Mouse (Mus musculus) heart, embryonic 11.5 days (tissue): ENCODE results near the gene Ucn3. TPM values are rescaled to one million over a fixed set of nuclear protein-coding genes. Genes with fewer than 3 reads are reported as not detected.

ENCODE experiments used
- ATAC-seq: fragments of 200-750 bp; cut with Nextera tagmentation; replicated peaks from 2 replicates; pipeline ENCODE4 v1.8.0; 2017; ENCODE audit warnings: moderate library complexity; ENCODE audit not compliant: insufficient number of reproducible peaks, low FRiP score, low TSS enrichment
- H3K27ac ChIP-seq: fragments of 300-500 bp; sonication (generic); 2 replicates; pipeline ENCODE4 v1.5.1; 2014; ENCODE audit warnings: mild to moderate bottlenecking, low read depth, low read length
- H3K27me3 ChIP-seq: fragments of 300-500 bp; sonication (generic); 2 replicates; pipeline ENCODE4 v1.6.1; 2014; ENCODE audit warnings: mild to moderate bottlenecking, low read length, mixed read lengths; ENCODE audit not compliant: control insufficient read depth, insufficient read depth
- H3K36me3 ChIP-seq: fragments of 300-500 bp; sonication (generic); 2 replicates; pipeline ENCODE4 v1.6.1; 2014; ENCODE audit warnings: mild to moderate bottlenecking, low read length, moderate library complexity, mixed read lengths; ENCODE audit not compliant: control insufficient read depth, insufficient read depth
- H3K4me1 ChIP-seq: fragments of 300-500 bp; sonication (generic); 2 replicates; pipeline ENCODE4 v1.6.1; 2014; ENCODE audit warnings: low read length; ENCODE audit not compliant: control insufficient read depth, insufficient read depth
- H3K4me2 ChIP-seq: fragments of 300-500 bp; sonication (generic); 2 replicates; pipeline ENCODE4 v1.6.1; 2014; ENCODE audit warnings: mild to moderate bottlenecking, moderate library complexity
- H3K4me3 ChIP-seq: fragments of 300-500 bp; sonication (generic); 2 replicates; pipeline ENCODE4 v1.5.1; 2014; ENCODE audit warnings: low read depth, low read length
- H3K9ac ChIP-seq: fragments of 300-500 bp; sonication (generic); 2 replicates; pipeline ENCODE4 v1.6.1; 2014; ENCODE audit warnings: mild to moderate bottlenecking, low read depth, low read length, moderate library complexity
- H3K9me3 ChIP-seq: fragments of 300-500 bp; sonication (generic); replicated peaks from 2 replicates; pipeline ENCODE4 v1.6.1; 2016; ENCODE audit warnings: low read length; ENCODE audit not compliant: control insufficient read depth
- WGBS: fragments of 180-500 bp; shearing (Covaris S2); extraction: QIAGEN DNeasy Blood & Tissue Kit; methylation state at CpG from one replicate; pipeline ENCODE4 v1.1.7; 2014; ENCODE audit not compliant: insufficient replicate concordance; 5-methylcytosine and 5-hydroxymethylcytosine counted together
- polyA plus RNA-seq: library from polyadenylated mRNA; unstranded; fragments of >200 nt; fragmentation: Nextera tagmentation; extraction: Ambion mirVana; gene quantifications from 2 replicates; pipeline ENCODE4 v1.2.1, GENCODE M21; 2014

Ucn3 gene
- polyA plus RNA-seq, 1 experiment from 2014 or later: not detected

- Histone ChIP-seq H3K36me3 (0 out of 2 replicates have a peak, but pooled peaks cover 3% of the 10 kb centered on the region), H3K4me1 (no peaks in the 10 kb centered on the region; the same call in none of the 2 replicates), H3K9ac (no peak overlapping the region), H3K27ac (no peak overlapping the region), H3K27me3 (no peaks in the 10 kb centered on the region), H3K4me3 (no peak overlapping the region), H3K9me3 (no peaks in the 10 kb centered on the region), H3K4me2 (no peak overlapping the region)
- no peak for ATAC-seq
- 39% methylated on average over 5 of the region's 5 CpGs for WGBS
These were observed 48.2 kb downstream of the Ucn3 start for GRCm38 (mm10) chr13:3896913-3897312.

GRCm38 (mm10) chr13:3896032-3896431 lies 49.1 kb downstream of the Ucn3 start:
- ATAC-seq: no peak

GRCm38 (mm10) chr13:3895397-3895980 lies 49.7 kb downstream of the Ucn3 start:
- no peak overlapping the region for H3K4me3 ChIP-seq
- WGBS: 71% methylated on average over 8 of the region's 8 CpGs
- no peaks in the 10 kb centered on the region for H3K27me3 ChIP-seq
- 0 out of 2 replicates have a peak, but pooled peaks cover 3% of the 10 kb centered on the region for H3K36me3 ChIP-seq
- peak overlapping the region; percentile 22; the same call in 1 of the 2 replicates for H3K27ac ChIP-seq
- 0 out of 2 replicates have a peak overlapping the region, but pooled peaks have one; percentile 3 for H3K9ac ChIP-seq
- no peaks in the 10 kb centered on the region for H3K9me3 ChIP-seq
- H3K4me1 ChIP-seq: peaks cover 4% of the 10 kb centered on the region
- ATAC-seq: no peak
- no peak overlapping the region for H3K4me2 ChIP-seq

More at GRCm38 (mm10) chr13:3896032-3896431, 49.1 kb downstream of the Ucn3 start:
- Histone ChIP-seq H3K9me3 (no peaks in the 10 kb centered on the region), H3K9ac (no peak overlapping the region), H3K36me3 (0 out of 2 replicates have a peak, but pooled peaks cover 3% of the 10 kb centered on the region), H3K4me2 (no peak overlapping the region), H3K4me3 (no peak overlapping the region), H3K27me3 (no peaks in the 10 kb centered on the region), H3K4me1 (peaks cover 4% of the 10 kb centered on the region), H3K27ac (no peak overlapping the region)
- WGBS: 82% methylated on average over 6 of the region's 6 CpGs

- WGBS: 73% methylated on average over 8 of the region's 8 CpGs
- Histone ChIP-seq H3K9me3 (no peaks in the 10 kb centered on the region), H3K36me3 (0 out of 2 replicates have a peak, but pooled peaks cover 3% of the 10 kb centered on the region), H3K27me3 (no peaks in the 10 kb centered on the region), H3K9ac (no peak overlapping the region), H3K4me1 (peaks cover 4% of the 10 kb centered on the region), H3K27ac (no peak overlapping the region), H3K4me2 (no peak overlapping the region), H3K4me3 (no peak overlapping the region)
- no peak for ATAC-seq
These were observed 50.6 kb downstream of the Ucn3 start for GRCm38 (mm10) chr13:3894549-3894948.

GRCm38 (mm10) chr13:3893126-3893734 lies 51.9 kb downstream of the Ucn3 start:
- peak overlapping the region; percentile 72 for H3K4me2 ChIP-seq
- peak overlapping the region; percentile 71 for H3K4me3 ChIP-seq
- H3K27me3 ChIP-seq: no peaks in the 10 kb centered on the region
- ATAC-seq: peak; percentile 99
- peaks cover 4% of the 10 kb centered on the region for H3K4me1 ChIP-seq
- H3K27ac ChIP-seq: peak overlapping the region; percentile 78
- H3K36me3 ChIP-seq: peaks cover 7% of the 10 kb centered on the region
- no peaks in the 10 kb centered on the region for H3K9me3 ChIP-seq
- WGBS: under 1% methylated on average over 35 of the region's 35 CpGs
- H3K9ac ChIP-seq: peak overlapping the region; percentile 88

- Histone ChIP-seq H3K27me3 (no peaks in the 10 kb centered on the region), H3K4me1 (peaks cover 4% of the 10 kb centered on the region), H3K9me3 (no peaks in the 10 kb centered on the region), H3K27ac (no peak overlapping the region), H3K4me3 (peak overlapping the region; percentile 71), H3K4me2 (peak overlapping the region; percentile 72), H3K36me3 (peaks cover 12% of the 10 kb centered on the region), H3K9ac (peak overlapping the region; percentile 76)
- WGBS: 12% methylated on average over 7 of the region's 7 CpGs
- no peak for ATAC-seq
These were observed 52.5 kb downstream of the Ucn3 start for GRCm38 (mm10) chr13:3892601-3893000.

GRCm38 (mm10) chr13:3891479-3892087 lies 53.6 kb downstream of the Ucn3 start:
- Histone ChIP-seq H3K27ac (no peak overlapping the region), H3K27me3 (no peaks in the 10 kb centered on the region), H3K4me3 (peak overlapping the region; percentile 71), H3K36me3 (peaks cover 21% of the 10 kb centered on the region), H3K4me2 (peak overlapping the region; percentile 72), H3K9me3 (no peaks in the 10 kb centered on the region), H3K4me1 (peaks cover 4% of the 10 kb centered on the region), H3K9ac (peak overlapping the region; percentile 76)
- no peak for ATAC-seq
- WGBS: 43% methylated on average over 8 of the region's 8 CpGs
